Mouse (Mus musculus) testis, adult 2 months (tissue): ENCODE data around the gene Rnf217.

Experiments used
- CTCF ChIP-seq: fragments of 200-500 bp; IDR thresholded peaks from 2 replicates; pipeline ENCODE4 v1.5.1; 2012; ENCODE audit warnings: low read depth, mild to moderate bottlenecking, inconsistent platforms, low read length, moderate library complexity; ENCODE audit not compliant: control insufficient read depth, insufficient read depth, insufficient replicate concordance
- POLR2A ChIP-seq: fragments of 200-500 bp; IDR thresholded peaks from 2 replicates; pipeline ENCODE4 v1.6.1; 2012; ENCODE audit warnings: low read depth, mild to moderate bottlenecking, inconsistent platforms, low read length, moderate library complexity; ENCODE audit not compliant: control insufficient read depth

- no peak for TF ChIP-seq CTCF
- TF ChIP-seq POLR2A: no peak
Measured at GRCm38 (mm10) chr10:31518210-31518609, 90.8 kb downstream of the Rnf217 start.
